Mouse (Mus musculus) limb, embryonic 12.5 days (tissue): ENCODE measurements at regions not wholly inside any gene's neighbourhood (a gene's known extent, or its start where the extent isn't known, plus 50 kb on each side); places are given as distances from the start of the nearest gene placed in this dataset.

Experiments
- ATAC-seq: fragments of 200-750 bp; cut with Nextera tagmentation; 2 replicates; pipeline ENCODE4 v1.8.0; 2017; ENCODE audit warnings: low read depth, moderate TSS enrichment; ENCODE audit not compliant: insufficient number of reproducible peaks, insufficient read depth, low FRiP score, low TSS enrichment
- H3K27ac ChIP-seq: fragments of 300-500 bp; sonication (generic); 2 replicates; pipeline ENCODE4 v1.5.1; 2016; ENCODE audit warnings: mild to moderate bottlenecking, moderate library complexity
- H3K27me3 ChIP-seq: fragments of 300-500 bp; sonication (generic); 2 replicates; pipeline ENCODE4 v1.6.1; 2016; ENCODE audit warnings: mild to moderate bottlenecking, moderate library complexity
- H3K36me3 ChIP-seq: fragments of 300-500 bp; sonication (generic); 2 replicates; pipeline ENCODE4 v1.6.1; 2016; ENCODE audit warnings: mild to moderate bottlenecking, moderate library complexity
- H3K4me1 ChIP-seq: fragments of 300-500 bp; sonication (generic); replicated peaks from 2 replicates; pipeline ENCODE4 v1.6.1; 2016
- H3K4me2 ChIP-seq: fragments of 300-500 bp; sonication (generic); 2 replicates; pipeline ENCODE4 v1.6.1; 2016; ENCODE audit warnings: mild to moderate bottlenecking, moderate library complexity
- H3K4me3 ChIP-seq: fragments of 300-500 bp; sonication (generic); replicated peaks from 2 replicates; pipeline ENCODE4 v1.5.1; 2016; ENCODE audit warnings: mild to moderate bottlenecking
- H3K9ac ChIP-seq: fragments of 300-500 bp; sonication (generic); replicated peaks from 2 replicates; pipeline ENCODE4 v1.6.1; 2016; ENCODE audit warnings: mild to moderate bottlenecking, moderate library complexity
- H3K9me3 ChIP-seq: fragments of 300-500 bp; sonication (generic); 2 replicates; pipeline ENCODE4 v1.6.1; 2016; ENCODE audit warnings: mild to moderate bottlenecking, moderate library complexity
- WGBS: fragments of 180-500 bp; shearing (Covaris S2); methylation state at CpG from one replicate; pipeline ENCODE4 v1.1.7; 2016; 5-methylcytosine and 5-hydroxymethylcytosine counted together

DNA sequence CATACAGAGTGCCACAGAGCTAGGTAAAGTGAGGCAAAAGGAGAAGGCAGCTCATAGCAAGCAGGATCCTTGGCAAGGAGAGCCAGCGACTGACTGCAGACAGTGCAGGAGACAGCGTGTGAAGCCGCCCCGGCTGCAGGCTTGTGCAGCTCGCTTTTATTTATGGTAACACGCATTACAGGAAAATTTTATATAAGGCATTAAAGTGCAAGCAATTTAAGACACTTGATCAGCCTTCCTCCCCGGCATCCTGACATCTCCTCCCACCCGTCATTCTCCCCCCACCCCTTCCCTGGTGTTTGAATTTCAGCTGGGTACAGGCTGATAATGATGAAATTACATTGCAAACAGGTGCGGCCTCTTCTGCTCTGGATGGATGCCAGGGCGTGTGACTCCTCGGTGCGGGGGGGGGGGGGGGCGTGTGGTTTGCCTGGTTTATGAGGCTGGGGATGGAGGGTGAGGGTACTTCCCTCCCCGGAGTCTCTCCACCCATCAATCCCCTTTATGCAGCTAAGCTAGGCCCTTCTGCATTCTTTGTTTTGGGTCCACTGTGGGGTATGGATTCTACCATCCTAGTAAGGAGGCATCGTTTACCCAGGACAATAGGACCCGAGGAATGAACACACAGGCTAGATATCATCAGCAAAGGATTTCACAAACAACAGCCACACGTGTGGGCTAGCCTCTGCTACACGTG, 135.0 kb upstream of the Rbm19 start:
- H3K4me2 ChIP-seq, result no peak overlapping the region
- H3K9ac ChIP-seq, result no peak overlapping the region
- peaks cover 8% of the 10 kb centered on the region; the same call in 1 of the 2 replicates for H3K27me3 ChIP-seq
- no peak overlapping the region for H3K4me3 ChIP-seq
- H3K36me3 ChIP-seq, result no peaks in the 10 kb centered on the region
- no peaks in the 10 kb centered on the region for H3K9me3 ChIP-seq
- WGBS, result 54% methylated on average over 18 of the region's 18 CpGs
- no peak overlapping the region for H3K27ac ChIP-seq
- ATAC-seq, result no peak
- H3K4me1 ChIP-seq, result peaks cover 37% of the 10 kb centered on the region

DNA sequence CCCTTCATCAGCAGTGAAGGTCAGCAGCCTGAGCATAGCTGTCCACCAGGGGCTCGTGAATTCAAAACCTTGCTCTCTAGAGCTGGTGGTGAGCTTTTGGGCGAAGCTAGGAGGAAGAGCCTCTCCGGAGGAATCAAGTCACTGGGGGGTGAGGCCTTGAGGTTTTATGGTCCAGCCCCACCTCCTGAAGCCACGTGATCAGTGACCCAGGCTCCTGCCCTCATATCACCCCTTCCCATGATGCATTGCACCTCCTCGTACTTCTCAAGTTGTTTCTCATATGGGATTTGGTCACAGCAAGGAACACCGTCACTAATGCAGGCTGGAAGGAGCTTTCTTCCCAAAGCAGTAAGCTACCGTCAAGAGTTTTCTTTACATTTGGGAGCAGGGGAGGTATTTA, 132.1 kb upstream of the Rbm19 start:
- ATAC-seq, result no peak
- Histone ChIP-seq H3K27me3 (0 out of 2 replicates have a peak, but pooled peaks cover 8% of the 10 kb centered on the region), H3K4me2 (no peak overlapping the region), H3K4me1 (peaks cover 22% of the 10 kb centered on the region), H3K27ac (no peak overlapping the region), H3K9ac (no peak overlapping the region), H3K9me3 (no peaks in the 10 kb centered on the region), H3K36me3 (no peaks in the 10 kb centered on the region), H3K4me3 (no peak overlapping the region)
- WGBS, result 61% methylated on average over 7 of the region's 7 CpGs

DNA sequence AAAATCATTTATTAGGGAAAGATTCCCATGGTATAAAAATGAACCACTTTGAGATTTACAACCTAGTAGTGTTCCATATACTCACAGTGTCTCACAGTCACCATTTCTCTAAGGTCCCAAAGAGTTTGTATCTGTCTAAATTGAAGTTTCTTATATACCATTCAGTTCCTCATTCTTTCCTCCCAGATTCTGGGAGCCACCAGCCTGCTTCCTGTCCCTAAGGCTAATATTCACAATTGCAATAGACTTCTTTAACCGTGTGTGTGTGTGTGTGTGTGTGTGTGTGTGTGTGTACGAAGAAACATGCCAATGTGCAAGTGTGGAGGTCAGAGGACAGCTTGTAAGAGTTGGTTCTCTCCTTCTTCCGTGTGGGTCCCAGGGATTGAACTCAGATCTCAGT, 124.1 kb upstream of the Rbm19 start:
- no peak overlapping the region for H3K4me2 ChIP-seq
- H3K36me3 ChIP-seq, result no peaks in the 10 kb centered on the region
- no peak overlapping the region for H3K4me3 ChIP-seq
- no peaks in the 10 kb centered on the region for H3K9me3 ChIP-seq
- 87% methylated on average over 3 of the region's 3 CpGs for WGBS
- 0 out of 2 replicates have a peak, but pooled peaks cover 3% of the 10 kb centered on the region for H3K4me1 ChIP-seq
- H3K27me3 ChIP-seq, result 0 out of 2 replicates have a peak, but pooled peaks cover 4% of the 10 kb centered on the region
- ATAC-seq, result no peak
- no peak overlapping the region for H3K27ac ChIP-seq
- no peak overlapping the region for H3K9ac ChIP-seq

DNA sequence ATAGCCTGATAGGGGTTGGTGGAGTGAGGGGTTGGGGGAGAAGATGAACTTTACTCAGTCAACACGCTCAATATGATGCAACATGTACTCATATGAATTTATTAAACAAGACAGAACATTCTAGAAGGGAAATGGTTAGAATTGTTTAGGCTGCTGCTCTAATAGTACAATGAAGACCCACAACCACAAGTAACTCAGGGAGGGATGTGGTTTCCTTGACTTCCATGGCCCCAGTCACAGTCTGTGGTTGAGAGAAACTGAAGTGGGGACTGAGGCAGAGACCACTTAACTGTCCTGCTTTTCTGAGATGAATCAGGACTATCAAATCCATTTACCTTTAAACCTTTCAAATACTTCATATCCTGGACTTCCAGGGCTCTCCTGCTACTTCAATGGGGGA, 120.5 kb upstream of the Rbm19 start:
- ATAC-seq, result no peak
- Histone ChIP-seq H3K27me3 (0 out of 2 replicates have a peak, but pooled peaks cover 4% of the 10 kb centered on the region), H3K4me3 (no peak overlapping the region), H3K9me3 (no peaks in the 10 kb centered on the region), H3K9ac (no peak overlapping the region), H3K27ac (no peak overlapping the region), H3K36me3 (no peaks in the 10 kb centered on the region), H3K4me1 (no peaks in the 10 kb centered on the region), H3K4me2 (no peak overlapping the region)
- 97% methylated on average over 1 of the region's 1 CpGs for WGBS

DNA sequence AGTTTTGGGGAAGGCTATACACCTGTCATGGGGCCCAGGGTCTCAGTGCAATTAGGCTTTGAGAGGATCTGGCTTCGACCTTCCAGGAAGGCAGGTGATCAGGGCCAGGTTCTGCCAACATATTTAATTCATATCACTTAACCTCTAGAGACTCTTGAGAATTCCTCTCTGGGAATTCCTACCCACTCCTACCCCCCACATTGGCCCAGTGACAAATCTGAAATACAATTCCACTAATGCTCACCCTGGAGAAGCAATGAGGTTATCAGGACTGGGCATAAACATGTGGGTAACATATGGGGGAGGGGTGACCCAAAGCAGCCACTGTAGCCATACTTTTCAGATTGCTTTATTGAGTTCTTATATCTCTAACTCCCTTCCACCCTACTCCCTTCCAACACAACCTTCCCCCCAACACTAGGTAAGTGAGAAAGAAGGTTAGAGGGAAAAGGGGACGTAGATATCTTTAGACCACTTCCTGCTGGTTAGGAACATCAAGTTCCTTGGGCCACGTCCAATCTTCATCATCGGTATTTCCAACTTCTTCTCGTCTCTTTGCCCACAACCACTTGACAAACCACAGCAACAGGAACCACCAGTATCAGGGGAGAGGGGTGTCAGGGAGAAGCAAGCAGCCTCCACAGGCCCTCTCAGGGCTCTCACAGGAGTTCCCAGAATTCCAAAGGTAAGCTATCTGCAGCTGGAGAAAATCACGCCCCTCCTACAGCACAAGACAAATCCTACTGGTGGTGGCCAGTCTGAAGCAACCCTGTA, 110.4 kb upstream of the Rbm19 start:
- ATAC-seq, result no peak

DNA sequence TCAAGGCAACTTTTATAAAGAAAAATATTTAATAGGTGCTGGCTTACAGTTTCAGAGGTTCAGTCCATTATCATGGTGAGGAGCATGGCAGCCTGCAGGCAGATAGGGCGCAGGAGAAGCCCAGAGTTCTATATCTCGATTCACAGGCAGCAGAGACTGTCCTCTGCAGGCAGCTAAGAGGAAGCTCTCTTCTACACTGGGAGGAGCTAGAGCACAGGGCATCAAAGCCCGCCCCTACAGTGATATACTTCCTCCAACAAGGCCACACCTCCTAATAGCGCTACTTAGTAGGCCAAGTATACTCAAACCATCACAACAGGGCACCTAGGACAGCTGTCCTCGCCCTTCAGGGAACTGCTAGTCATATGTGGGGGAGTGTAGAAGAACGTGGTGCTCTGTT, 108.5 kb upstream of the Rbm19 start:
- ATAC-seq, result no peak
- H3K36me3 ChIP-seq, result no peaks in the 10 kb centered on the region
- WGBS, result 53% methylated on average over 6 of the region's 6 CpGs
- peaks cover 11% of the 10 kb centered on the region; the same call in 1 of the 2 replicates for H3K4me1 ChIP-seq
- no peak overlapping the region for H3K4me3 ChIP-seq
- H3K9ac ChIP-seq, result no peak overlapping the region
- no peak overlapping the region for H3K27ac ChIP-seq
- no peaks in the 10 kb centered on the region for H3K27me3 ChIP-seq
- H3K9me3 ChIP-seq, result peaks cover 14% of the 10 kb centered on the region; the same call in 1 of the 2 replicates
- no peak overlapping the region for H3K4me2 ChIP-seq

More for the DNA sequence above, 110.4 kb upstream of the Rbm19 start:
- no peak overlapping the region for H3K4me3 ChIP-seq
- no peak overlapping the region for H3K27ac ChIP-seq
- peaks cover 14% of the 10 kb centered on the region; the same call in 1 of the 2 replicates for H3K9me3 ChIP-seq
- peaks cover 11% of the 10 kb centered on the region; the same call in 1 of the 2 replicates for H3K4me1 ChIP-seq
- 87% methylated on average over 6 of the region's 6 CpGs for WGBS
- no peaks in the 10 kb centered on the region for H3K36me3 ChIP-seq
- no peak overlapping the region for H3K4me2 ChIP-seq
- H3K9ac ChIP-seq, result no peak overlapping the region
- no peaks in the 10 kb centered on the region for H3K27me3 ChIP-seq

DNA sequence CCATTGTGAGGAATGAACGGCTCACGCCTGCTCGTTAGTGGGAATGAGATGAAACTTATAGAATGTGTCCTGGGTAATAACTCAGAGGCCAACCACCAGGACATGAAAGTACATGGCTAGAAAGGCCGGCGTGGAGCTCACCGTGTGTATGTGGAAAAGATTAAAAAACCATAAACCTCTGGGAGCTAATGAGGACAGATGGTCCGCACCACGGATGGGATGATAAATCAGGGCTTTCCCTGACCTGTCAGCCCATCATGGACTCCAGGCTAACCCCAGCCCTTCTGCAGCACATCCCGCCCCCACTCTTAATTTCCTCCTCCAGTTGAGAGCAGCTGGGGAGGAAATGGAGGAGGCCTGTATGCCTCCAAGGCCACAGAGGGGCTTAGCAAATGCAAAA, 108.0 kb upstream of the Rbm19 start:
- no peak overlapping the region for H3K4me2 ChIP-seq
- H3K9ac ChIP-seq, result no peak overlapping the region
- H3K27ac ChIP-seq, result no peak overlapping the region
- H3K4me1 ChIP-seq, result peaks cover 11% of the 10 kb centered on the region; the same call in 1 of the 2 replicates
- H3K4me3 ChIP-seq, result no peak overlapping the region
- no peaks in the 10 kb centered on the region for H3K36me3 ChIP-seq
- no peak for ATAC-seq
- H3K27me3 ChIP-seq, result no peaks in the 10 kb centered on the region
- peaks cover 14% of the 10 kb centered on the region; the same call in 1 of the 2 replicates for H3K9me3 ChIP-seq
- 17% methylated on average over 9 of the region's 9 CpGs for WGBS

DNA sequence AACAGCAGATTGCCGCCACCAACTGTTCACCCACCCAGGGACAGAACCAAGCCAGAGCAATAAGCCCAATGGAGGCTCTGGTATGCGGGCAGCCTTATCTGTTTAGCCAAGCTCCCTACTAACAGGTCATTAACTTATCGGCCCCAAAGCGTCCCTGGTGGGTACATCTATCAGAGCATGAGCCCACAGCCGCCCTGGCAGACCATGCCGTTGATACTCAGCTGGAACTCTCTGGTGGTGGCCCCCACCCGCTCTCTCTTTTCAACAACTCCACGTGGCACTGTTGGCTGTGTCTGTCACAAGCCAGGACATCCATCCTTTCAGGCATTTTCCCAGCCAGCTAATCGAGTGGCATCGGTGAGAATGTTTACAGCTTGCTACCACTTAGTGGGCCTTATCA, 100.8 kb upstream of the Rbm19 start:
- peaks cover 35% of the 10 kb centered on the region for H3K27me3 ChIP-seq
- no peaks in the 10 kb centered on the region for H3K36me3 ChIP-seq
- no peak overlapping the region for H3K4me2 ChIP-seq
- no peak overlapping the region for H3K4me3 ChIP-seq
- 60% methylated on average over 10 of the region's 10 CpGs for WGBS
- no peak overlapping the region for H3K27ac ChIP-seq
- ATAC-seq, result no peak
- peaks cover 2% of the 10 kb centered on the region; the same call in 1 of the 2 replicates for H3K9me3 ChIP-seq
- H3K4me1 ChIP-seq, result no peaks in the 10 kb centered on the region
- H3K9ac ChIP-seq, result no peak overlapping the region

DNA sequence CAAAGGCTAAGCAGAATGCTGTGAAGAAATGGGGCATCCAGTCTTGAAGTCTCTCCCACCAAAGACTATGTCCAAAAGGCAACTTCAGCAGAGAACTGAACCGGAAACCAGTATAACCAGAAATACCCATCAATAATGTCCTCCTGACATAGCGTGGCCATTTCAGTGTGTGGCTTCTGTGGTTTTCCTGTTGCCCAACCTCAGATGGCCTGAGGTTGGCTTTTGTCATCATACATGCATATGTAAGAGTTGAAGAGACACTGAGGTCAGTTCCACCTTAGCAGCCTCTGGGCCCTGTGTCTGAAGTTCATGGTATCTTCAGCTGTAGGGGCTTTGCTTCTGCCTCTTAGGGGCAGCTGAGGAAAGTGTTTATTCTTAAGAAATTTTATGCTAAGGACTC, 98.1 kb upstream of the Rbm19 start:
- H3K9me3 ChIP-seq, result no peaks in the 10 kb centered on the region
- no peak overlapping the region for H3K4me3 ChIP-seq
- H3K4me1 ChIP-seq, result no peaks in the 10 kb centered on the region
- H3K36me3 ChIP-seq, result no peaks in the 10 kb centered on the region
- 88% methylated on average over 2 of the region's 2 CpGs for WGBS
- H3K27me3 ChIP-seq, result peaks cover 47% of the 10 kb centered on the region
- H3K27ac ChIP-seq, result no peak overlapping the region
- H3K4me2 ChIP-seq, result no peak overlapping the region
- no peak for ATAC-seq
- no peak overlapping the region for H3K9ac ChIP-seq

DNA sequence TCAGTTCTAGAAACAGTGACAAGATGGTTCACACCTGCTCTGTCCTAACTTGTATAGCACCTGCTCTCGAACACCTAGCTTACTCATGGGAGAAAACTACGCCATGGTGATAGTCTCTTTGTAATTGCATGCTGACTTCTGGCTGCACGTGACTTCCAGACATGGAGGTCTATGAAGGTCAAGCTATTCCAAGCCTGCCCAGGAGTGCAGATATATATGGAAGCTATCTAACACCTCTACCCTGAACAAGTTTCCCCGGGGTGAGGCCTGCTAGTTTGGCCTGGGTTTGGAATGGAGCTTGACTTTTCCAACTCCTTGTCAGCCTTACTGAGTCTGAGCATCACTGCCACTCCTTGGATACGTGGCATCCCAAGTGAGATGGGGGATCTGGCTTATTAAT, 95.5 kb upstream of the Rbm19 start:
- Histone ChIP-seq H3K36me3 (no peaks in the 10 kb centered on the region), H3K9ac (no peak overlapping the region), H3K4me2 (no peak overlapping the region), H3K27ac (no peak overlapping the region), H3K4me3 (no peak overlapping the region), H3K27me3 (peaks cover 46% of the 10 kb centered on the region), H3K9me3 (no peaks in the 10 kb centered on the region), H3K4me1 (peaks cover 12% of the 10 kb centered on the region)
- 85% methylated on average over 5 of the region's 5 CpGs for WGBS
- ATAC-seq, result no peak

DNA sequence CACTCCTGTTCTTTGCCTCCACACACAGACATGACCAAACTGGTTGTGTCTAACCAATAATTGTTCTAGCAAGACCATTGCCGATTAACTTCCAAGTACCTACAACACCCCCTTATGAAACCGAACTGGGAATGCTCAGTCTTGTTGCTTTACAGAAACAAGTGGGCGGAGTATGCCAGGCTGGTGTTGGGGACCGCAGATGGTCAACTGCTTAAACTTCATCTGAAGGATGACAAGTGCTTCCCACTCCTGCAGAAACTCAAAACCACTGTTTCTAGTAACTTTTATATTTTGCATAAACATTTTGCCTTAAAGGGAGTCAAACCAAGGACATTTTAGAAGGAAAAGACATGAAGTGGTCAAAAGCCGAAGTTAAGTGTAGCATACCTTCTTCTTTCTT, 94.0 kb upstream of the Rbm19 start:
- peaks cover 12% of the 10 kb centered on the region for H3K4me1 ChIP-seq
- no peak for ATAC-seq
- H3K27ac ChIP-seq, result no peak overlapping the region
- no peak overlapping the region for H3K4me2 ChIP-seq
- peaks cover 50% of the 10 kb centered on the region for H3K27me3 ChIP-seq
- 92% methylated on average over 5 of the region's 5 CpGs for WGBS
- H3K9me3 ChIP-seq, result no peaks in the 10 kb centered on the region
- H3K36me3 ChIP-seq, result no peaks in the 10 kb centered on the region
- H3K4me3 ChIP-seq, result no peak overlapping the region
- H3K9ac ChIP-seq, result no peak overlapping the region
